Mouse (Mus musculus) CD4-positive helper T cell, adult 2 months (primary cell): ENCODE data around the gene Clip1.

ENCODE experiments used
- DNase-seq: peaks from one replicate; pipeline ENCODE4 v3.0.0-alpha.2; 2012; ENCODE audit warnings: low read depth, missing footprints, low spot score

Clip1 gene

DNA sequence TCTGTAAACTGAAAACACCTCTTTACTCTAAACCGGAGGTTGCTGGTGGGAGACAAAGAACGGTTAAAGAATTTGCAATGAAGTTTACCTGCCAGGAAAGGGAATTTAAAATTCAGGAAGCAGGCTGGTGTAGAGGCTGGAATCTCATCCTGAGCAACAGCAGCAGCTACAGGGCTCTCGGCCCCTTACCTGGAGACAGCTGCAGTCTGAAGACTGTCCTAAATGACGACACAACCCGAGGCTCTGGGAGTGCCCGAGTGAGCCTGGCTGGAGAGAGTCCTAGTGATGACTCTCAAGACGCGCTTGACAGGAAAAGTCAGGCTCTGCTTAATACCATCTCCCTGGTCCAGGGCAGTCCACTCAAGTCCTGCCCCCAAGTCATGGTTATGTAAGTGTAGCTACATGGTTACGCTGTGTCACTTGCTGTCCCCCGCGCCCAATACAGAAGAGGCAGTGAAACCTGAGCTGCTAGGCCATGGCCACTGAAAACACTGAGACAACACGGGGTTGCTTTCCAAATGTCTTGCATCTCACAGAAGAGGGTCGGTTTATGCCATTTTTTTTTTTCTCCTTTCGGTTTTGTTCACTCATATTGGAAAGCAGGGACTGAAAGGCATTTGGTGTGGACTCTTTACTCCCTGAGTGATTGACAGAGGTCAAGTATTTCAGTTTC, 13.5 kb downstream of the Clip1 start:
- DNase-seq: no peak

GRCm38 (mm10) chr5:123669991-123670799, 14.2 kb downstream of the Clip1 start:
- DNase-seq: no peak

- DNase-seq: no peak
These were observed 16.5 kb downstream of the Clip1 start for GRCm38 (mm10) chr5:123667915-123668314.

GRCm38 (mm10) chr5:123665956-123666355, 18.5 kb downstream of the Clip1 start:
- DNase-seq: no peak

- no peak for DNase-seq
These were observed 20.1 kb downstream of the Clip1 start for GRCm38 (mm10) chr5:123664329-123664728.

- no peak for DNase-seq
These were observed 22.4 kb downstream of the Clip1 start for GRCm38 (mm10) chr5:123662059-123662458.

- no peak for DNase-seq
These were observed 22.8 kb downstream of the Clip1 start for GRCm38 (mm10) chr5:123661602-123662001.

- peak; percentile 20 for DNase-seq
These were observed 26.8 kb downstream of the Clip1 start for GRCm38 (mm10) chr5:123657651-123658050.

DNA sequence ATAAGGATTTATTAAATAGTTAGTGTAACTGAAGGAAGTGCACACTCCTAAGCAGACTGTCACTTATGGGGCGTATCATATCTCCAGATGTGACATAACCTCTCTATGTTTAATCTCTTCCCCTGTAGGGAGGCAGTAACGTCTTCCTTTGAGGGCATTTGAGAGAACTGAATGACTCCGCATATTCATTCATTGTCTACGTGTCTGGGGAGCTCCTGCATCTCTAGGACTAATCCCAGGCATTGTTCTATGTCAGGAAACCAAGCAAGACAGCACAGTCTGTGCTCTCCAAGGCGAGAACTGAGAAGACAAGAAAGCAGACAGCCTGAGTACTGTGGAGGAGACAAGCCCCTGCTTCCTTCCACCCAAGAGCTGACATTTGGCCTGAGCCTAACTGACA, 29.5 kb downstream of the Clip1 start:
- no peak for DNase-seq

DNA sequence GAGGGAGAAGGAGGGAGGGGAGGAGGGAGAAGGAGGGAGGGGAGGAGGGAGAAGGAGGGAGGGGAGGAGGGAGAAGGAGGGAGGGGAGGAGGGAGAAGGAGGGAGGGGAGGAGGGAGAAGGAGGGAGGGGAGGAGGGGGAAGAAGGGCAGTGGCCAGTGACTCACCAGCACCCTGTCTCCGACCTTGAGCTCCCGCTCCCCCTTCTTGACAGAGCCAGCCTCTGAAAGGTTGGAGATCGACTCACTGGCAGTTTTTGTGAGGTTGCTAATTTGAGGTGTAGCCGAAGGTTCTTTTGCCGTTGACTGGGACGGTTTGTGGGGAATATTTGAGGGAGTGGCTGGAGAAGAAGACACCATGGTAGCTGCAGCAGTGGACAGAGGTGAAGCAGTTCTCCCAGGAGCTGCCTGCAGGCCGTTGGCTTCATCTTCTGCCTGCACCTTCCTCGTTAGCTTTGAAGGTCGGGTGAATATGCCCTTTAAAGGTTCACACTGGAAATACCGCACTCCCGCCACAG, 31.1 kb downstream of the Clip1 start:
- DNase-seq: no peak

- no peak for DNase-seq
These were observed 33.6 kb downstream of the Clip1 start for GRCm38 (mm10) chr5:123650825-123651224.

GRCm38 (mm10) chr5:123642401-123642800, 42.0 kb downstream of the Clip1 start:
- no peak for DNase-seq

GRCm38 (mm10) chr5:123641259-123641900, 43.0 kb downstream of the Clip1 start:
- no peak for DNase-seq

- no peak for DNase-seq
These were observed 44.2 kb downstream of the Clip1 start for GRCm38 (mm10) chr5:123640181-123640580.

DNA sequence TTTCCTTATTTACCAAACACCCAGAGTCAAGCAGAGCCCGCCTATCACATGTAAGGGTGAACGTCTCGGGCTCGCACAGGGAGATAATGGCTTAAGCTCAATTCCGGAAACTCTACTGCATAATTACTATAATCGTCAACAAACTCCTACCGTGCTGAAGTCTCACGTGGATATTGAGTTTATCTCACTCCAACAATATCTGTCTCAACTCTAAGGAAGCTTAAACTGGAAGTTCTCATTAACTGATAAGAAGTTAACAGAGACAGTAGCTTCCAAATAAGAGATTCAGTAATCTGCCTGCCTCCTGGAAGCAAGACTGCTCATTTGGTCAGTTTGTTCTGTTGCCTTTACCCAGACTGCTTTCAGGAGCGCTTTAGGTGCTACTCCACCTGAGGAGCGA, 53.2 kb downstream of the Clip1 start:
- DNase-seq: no peak

GRCm38 (mm10) chr5:123626631-123627030, 57.8 kb downstream of the Clip1 start:
- peak; percentile 77 for DNase-seq

DNA sequence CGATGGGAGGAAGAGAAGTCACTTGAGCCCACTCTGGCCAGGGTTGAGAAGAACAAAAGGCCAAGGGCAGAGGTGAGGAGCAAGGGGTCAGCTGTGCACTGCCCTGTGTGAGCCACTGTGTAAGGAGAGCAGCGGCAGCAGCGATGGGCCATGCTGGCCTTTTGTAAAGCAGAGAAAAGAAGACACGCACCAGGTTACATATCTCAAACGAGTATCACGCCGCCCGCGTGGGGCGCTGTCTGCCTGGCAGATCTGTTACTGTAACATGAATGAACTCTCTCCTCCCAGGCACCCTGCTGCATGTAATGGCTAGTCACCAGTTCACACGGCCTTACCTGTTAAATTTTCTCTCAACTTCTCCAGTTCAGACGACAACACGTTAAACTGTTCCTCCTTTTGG, 62.0 kb downstream of the Clip1 start:
- DNase-seq: no peak

DNA sequence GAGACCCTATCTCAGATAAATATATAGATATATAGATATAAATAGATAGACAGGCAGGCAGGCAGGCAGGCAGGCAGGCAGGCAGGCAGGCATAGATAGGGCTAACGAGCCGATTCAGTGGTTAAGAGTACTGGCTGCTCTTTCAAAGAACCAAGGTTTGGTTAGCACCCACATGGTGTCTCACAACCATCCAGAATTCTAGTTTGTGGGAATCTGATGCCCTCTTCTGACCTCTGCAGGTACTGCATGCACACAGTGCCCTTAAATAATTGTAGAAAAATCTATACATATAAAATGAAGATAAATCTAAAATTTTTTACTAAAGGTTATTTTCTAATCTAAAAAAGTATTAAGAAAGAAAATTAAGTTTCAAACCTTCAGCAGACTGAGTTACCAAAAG, 65.9 kb downstream of the Clip1 start:
- DNase-seq: peak; percentile 40

GRCm38 (mm10) chr5:123614246-123614645, 70.2 kb downstream of the Clip1 start:
- no peak for DNase-seq

- peak; percentile 65 for DNase-seq
These were observed 74.6 kb downstream of the Clip1 start for GRCm38 (mm10) chr5:123609843-123610242.

GRCm38 (mm10) chr5:123609416-123609815, 75.0 kb downstream of the Clip1 start:
- DNase-seq: no peak

DNA sequence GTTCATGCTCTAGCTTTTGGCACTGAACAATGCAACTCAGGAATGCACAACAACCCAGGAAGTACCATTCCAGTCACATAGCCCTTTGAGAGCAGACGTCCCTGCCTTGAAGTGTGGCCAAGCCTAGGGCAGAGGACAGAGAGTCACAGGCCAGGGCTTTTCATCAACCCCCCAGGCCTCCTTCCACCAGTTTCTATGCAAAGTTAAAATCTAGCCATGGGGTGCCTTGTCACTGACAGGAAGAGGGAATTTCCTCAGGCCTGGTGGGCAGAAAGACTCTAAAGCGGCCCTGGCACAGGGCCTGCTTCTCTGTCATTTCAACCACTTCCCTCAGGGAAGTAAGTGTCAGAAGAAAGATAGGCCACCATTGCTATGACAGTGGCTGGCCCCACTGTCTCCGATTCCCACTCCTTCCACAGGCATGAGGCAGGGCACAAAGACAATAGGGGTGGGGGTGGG, 77.2 kb downstream of the Clip1 start:
- no peak for DNase-seq
